Mouse (Mus musculus) lung, adult 2 months (tissue): ENCODE data around the gene Slc28a3.

Source experiments
- CTCF ChIP-seq: fragments of 200-500 bp; IDR thresholded peaks from 2 replicates; pipeline ENCODE4 v1.5.1; 2011; ENCODE audit warnings: mild to moderate bottlenecking, low read length, control low read depth; ENCODE audit not compliant: insufficient read depth
- POLR2A ChIP-seq: fragments of 200-500 bp; IDR thresholded peaks from 2 replicates; pipeline ENCODE4 v1.6.1; 2011; ENCODE audit warnings: low read depth, mild to moderate bottlenecking, control low read depth, low read length, borderline replicate concordance; ENCODE audit errors: extremely low read depth

GRCm38 (mm10) chr13:58556018-58556417 lies 54.7 kb downstream of the Slc28a3 start:
- peak; percentile 22; the same call in 1 of the 2 replicates for TF ChIP-seq CTCF
- TF ChIP-seq POLR2A, result no peak
